Mouse (Mus musculus) brain, embryonic 14.5 days (tissue): ENCODE measurements at regions not wholly inside any gene's neighbourhood (a gene's known extent, or its start where the extent isn't known, plus 50 kb on each side); places are given as distances from the start of the nearest gene placed in this dataset.

Source experiments
- DNase-seq: peaks from one replicate; pipeline ENCODE4 v3.0.0-alpha.2; 2011; ENCODE audit warnings: low read depth
- CTCF ChIP-seq: fragments of 200-500 bp; IDR thresholded peaks from 2 replicates; pipeline ENCODE4 v1.5.1; 2012; ENCODE audit warnings: inconsistent platforms, mild to moderate bottlenecking, moderate library complexity, borderline replicate concordance; ENCODE audit not compliant: insufficient read depth, insufficient read length; ENCODE audit errors: extremely low read depth
- POLR2A ChIP-seq: fragments of 200-500 bp; IDR thresholded peaks from 2 replicates; pipeline ENCODE4 v1.6.1; 2012; ENCODE audit warnings: mild to moderate bottlenecking, inconsistent platforms, borderline replicate concordance; ENCODE audit not compliant: poor library complexity, insufficient read depth, insufficient read length, severe bottlenecking; ENCODE audit errors: extremely low read depth

GRCm38 (mm10) chr15:62246561-62247079 lies 1323.8 kb upstream of the A1bg start:
- TF ChIP-seq POLR2A: no peak
- no peak for TF ChIP-seq CTCF
- DNase-seq: no peak

GRCm38 (mm10) chr15:62245237-62245636 lies 1322.4 kb upstream of the A1bg start:
- TF ChIP-seq CTCF (no peak), POLR2A (no peak)
- DNase-seq: no peak

- DNase-seq: no peak
- TF ChIP-seq CTCF: no peak
- TF ChIP-seq POLR2A: no peak
Measured at GRCm38 (mm10) chr15:62244819-62245218, 1322.0 kb upstream of the A1bg start.

GRCm38 (mm10) chr15:62240031-62240430 lies 1317.2 kb upstream of the A1bg start:
- DNase-seq: no peak
- TF ChIP-seq CTCF: no peak
- no peak for TF ChIP-seq POLR2A

- TF ChIP-seq POLR2A (no peak), CTCF (no peak)
- no peak for DNase-seq
Measured at GRCm38 (mm10) chr15:62238503-62239045, 1315.8 kb upstream of the A1bg start.

- TF ChIP-seq POLR2A: no peak
- TF ChIP-seq CTCF: no peak
- DNase-seq: no peak
Measured at GRCm38 (mm10) chr15:62236056-62236455, 1313.2 kb upstream of the A1bg start.

GRCm38 (mm10) chr15:62234182-62234760 lies 1311.5 kb upstream of the A1bg start:
- no peak for DNase-seq
- TF ChIP-seq POLR2A: no peak
- TF ChIP-seq CTCF: no peak

GRCm38 (mm10) chr15:62233154-62233553 lies 1310.3 kb upstream of the A1bg start:
- DNase-seq: no peak
- TF ChIP-seq CTCF (no peak), POLR2A (no peak)

GRCm38 (mm10) chr15:62231709-62232108 lies 1308.9 kb upstream of the A1bg start:
- no peak for TF ChIP-seq POLR2A
- no peak for TF ChIP-seq CTCF

GRCm38 (mm10) chr15:62230773-62231172 lies 1308.0 kb upstream of the A1bg start:
- TF ChIP-seq POLR2A (no peak), CTCF (no peak)
- DNase-seq: no peak

More at GRCm38 (mm10) chr15:62231709-62232108, 1308.9 kb upstream of the A1bg start:
- DNase-seq: no peak

GRCm38 (mm10) chr15:62229491-62230283 lies 1306.9 kb upstream of the A1bg start:
- TF ChIP-seq CTCF (no peak), POLR2A (no peak)
- no peak for DNase-seq

- no peak for TF ChIP-seq POLR2A
- DNase-seq: no peak
Measured at GRCm38 (mm10) chr15:62229023-62229422, 1306.2 kb upstream of the A1bg start.

GRCm38 (mm10) chr15:62224798-62225197 lies 1302.0 kb upstream of the A1bg start:
- TF ChIP-seq CTCF (no peak), POLR2A (no peak)
- DNase-seq: no peak
